ENCODE assay signal across 19 mouse cellular contexts in the genomic region with DNA sequence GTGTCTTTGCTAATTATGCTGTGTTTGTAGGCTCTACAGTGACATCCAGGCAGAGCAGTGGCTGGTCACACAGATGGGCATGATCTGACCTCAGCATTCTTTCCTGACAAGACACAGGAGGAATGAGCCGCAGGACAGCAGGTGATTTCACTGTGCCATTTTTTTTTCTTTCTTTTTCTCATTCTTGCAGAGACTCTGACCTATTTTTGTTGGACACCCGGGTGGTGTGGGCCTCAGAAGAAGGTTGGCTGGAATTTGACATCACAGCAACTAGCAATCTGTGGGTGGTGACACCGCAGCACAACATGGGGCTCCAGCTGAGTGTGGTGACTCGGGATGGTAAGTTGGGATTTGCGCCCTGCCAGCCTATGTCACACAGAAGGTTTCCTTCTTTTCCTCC. TPM values are rescaled to one million over a fixed set of nuclear protein-coding genes. Genes with fewer than 3 reads are reported as not detected.
DNase-seq lines count a peak whose midpoint lies in the region; TF ChIP-seq lines count a peak whose summit lies in the region.
"Had no signal": no experiment of that assay in that cellular context is flagged by ENCODE, and none has a peak within 500 bp of the region (broad histone marks: within the 10 kb centered on the region; RNA-seq: fewer than 3 reads in every experiment).

No protein-coding gene starts in this region.

- H3K4me3 ChIP-seq in thymus, adult 2 months (ENCODE audit: control insufficient read depth, insufficient read depth, low read length), result no peak overlapping the region
- H3K4me3 ChIP-seq: embryonic facial prominence, embryonic 13.5 days; embryonic facial prominence, embryonic 15.5 days; erythroblast, embryonic 14.5 days; forebrain, embryonic 10.5 days; forebrain, embryonic 12.5 days; gastrocnemius, adult 2 months had no signal

- WGBS in thymus, adult 2 months, result 80% methylated on average over 5 of the region's 5 CpGs

- H3K27me3 ChIP-seq in thymus, adult 2 months (ENCODE audit: control insufficient read depth, insufficient read depth, low read length), result no peaks in the 10 kb centered on the region
- H3K27me3 ChIP-seq: embryonic facial prominence, embryonic 13.5 days; embryonic facial prominence, embryonic 15.5 days; forebrain, embryonic 12.5 days; Patski had no signal

- no peak overlapping the region for H3K27ac ChIP-seq in thymus, adult 2 months (ENCODE audit: control insufficient read depth, insufficient read depth, low read length)
- H3K27ac ChIP-seq: embryonic facial prominence, embryonic 13.5 days; embryonic facial prominence, embryonic 15.5 days; forebrain, embryonic 10.5 days; forebrain, embryonic 12.5 days; gastrocnemius, adult 2 months had no signal

- no peak for TF ChIP-seq POLR2A in thymus, adult 2 months (IDR thresholded peaks at IDR 0.05; ENCODE audit: control insufficient read depth, extremely low read depth, insufficient read depth, low read length, poor library complexity)

- no peaks in the 10 kb centered on the region for H3K36me3 ChIP-seq in thymus, adult 2 months (ENCODE audit: control insufficient read depth, insufficient read depth, low read length)
- H3K36me3 ChIP-seq: embryonic facial prominence, embryonic 15.5 days; forebrain, embryonic 10.5 days; forebrain, embryonic 12.5 days had no signal

- peak; percentile 6 to 11 for DNase-seq in cerebellum, adult 18-20 months
- DNase-seq in cerebellum, postnatal 10 days, result no peak
- peak; percentile 10 for DNase-seq in cerebellum, adult 9-10 months
- no peak for DNase-seq in cerebellum, adult 11-12 months
- DNase-seq in retina, postnatal 1 day, result peak; percentile 10
- no peak for DNase-seq in retina, embryonic 14.5 days (ENCODE audit: low spot score)
- peak; percentile 39 for DNase-seq in brain, adult 2 months (ENCODE audit: low read depth, low spot score)
- no peak for DNase-seq in thymus, adult 2 months
- DNase-seq: adrenal gland, adult 8-10 months; adrenal gland, postnatal 14 days; adrenal gland, postnatal 36 days; embryo, embryonic 11 days; gastrocnemius, adult 2 months had no signal

- no peaks in the 10 kb centered on the region for H3K4me1 ChIP-seq in thymus, adult 2 months (replicated peaks; ENCODE audit: control insufficient read depth, insufficient read depth, low read length)
- H3K4me1 ChIP-seq: embryonic facial prominence, embryonic 13.5 days; embryonic facial prominence, embryonic 15.5 days; forebrain, embryonic 12.5 days had no signal

- no peak for TF ChIP-seq CTCF in thymus, adult 2 months (IDR thresholded peaks at IDR 0.05; ENCODE audit: borderline replicate concordance, control insufficient read depth, extremely low read depth, insufficient read depth, low read length, poor library complexity)

RNA-seq across cellular contexts. Expression of gene Txndc5, which starts 43.9 kb away (rescaled TPM):
- 49.4 and 57.4 TPM in 2 replicates for polyA plus RNA-seq in thymus, adult 2 months (2012; rRNA removed)

Comparison
In these comparisons a context has a peak if more than half of its experiments do, and no peak if none do; other contexts are left out.
1. DNase-seq: peak in cerebellum, adult 18-20 months (2 of 2), cerebellum, adult 9-10 months (single experiment), retina, postnatal 1 day (single experiment) and brain, adult 2 months (single experiment); none in cerebellum, postnatal 10 days (0 of 2), cerebellum, adult 11-12 months (single experiment), retina, embryonic 14.5 days (single experiment) and thymus, adult 2 months (single experiment).